Mouse (Mus musculus) neural tube, embryonic 15.5 days (tissue): ENCODE measurements around the gene Olfr669. TPM values are rescaled to one million over a fixed set of nuclear protein-coding genes. Genes with fewer than 3 reads are reported as not detected.
"Not testable (repeated sequence)": the region's sequence is repeated elsewhere in the genome, so short reads cannot be mapped to it uniquely, and the experiment has no call there.

Source experiments
- ATAC-seq: fragments of 200-750 bp; cut with Nextera tagmentation; 2 replicates; pipeline ENCODE4 v1.8.0; 2017; ENCODE audit warnings: mild to moderate bottlenecking, moderate TSS enrichment, moderate library complexity; ENCODE audit not compliant: low FRiP score
- H3K27ac ChIP-seq: fragments of 300-500 bp; sonication (generic); replicated peaks from 2 replicates; pipeline ENCODE4 v1.5.1; 2015; ENCODE audit warnings: mild to moderate bottlenecking, inconsistent platforms
- H3K27me3 ChIP-seq: fragments of 300-500 bp; sonication (generic); replicated peaks from 2 replicates; pipeline ENCODE4 v1.6.1; 2015; ENCODE audit warnings: inconsistent platforms
- H3K36me3 ChIP-seq: fragments of 300-500 bp; sonication (generic); 2 replicates; pipeline ENCODE4 v1.6.1; 2015; ENCODE audit warnings: inconsistent platforms
- H3K4me1 ChIP-seq: fragments of 300-500 bp; sonication (generic); 2 replicates; pipeline ENCODE4 v1.6.1; 2015; ENCODE audit warnings: inconsistent platforms
- H3K4me2 ChIP-seq: fragments of 300-500 bp; sonication (generic); 2 replicates; pipeline ENCODE4 v1.6.1; 2015; ENCODE audit warnings: inconsistent platforms, mild to moderate bottlenecking, moderate library complexity
- H3K4me3 ChIP-seq: fragments of 300-500 bp; sonication (generic); replicated peaks from 2 replicates; pipeline ENCODE4 v1.5.1; 2015; ENCODE audit warnings: mild to moderate bottlenecking, inconsistent platforms
- H3K9ac ChIP-seq: fragments of 300-500 bp; sonication (generic); replicated peaks from 2 replicates; pipeline ENCODE4 v1.6.1; 2015; ENCODE audit warnings: mild to moderate bottlenecking, inconsistent platforms
- H3K9me3 ChIP-seq: fragments of 300-500 bp; sonication (generic); replicated peaks from 2 replicates; pipeline ENCODE4 v1.6.1; 2016; ENCODE audit warnings: inconsistent platforms
- WGBS: fragments of 180-500 bp; shearing (Covaris S2); methylation state at CpG from one replicate; pipeline ENCODE4 v1.1.7; 2015; ENCODE audit warnings: mixed read lengths; 5-methylcytosine and 5-hydroxymethylcytosine counted together
- polyA plus RNA-seq: library from polyadenylated mRNA; unstranded; fragments of >200 nt; fragmentation: Nextera tagmentation; extraction: Ambion mirVana; gene quantifications from 2 replicates; pipeline ENCODE4 v1.2.1, GENCODE M21; 2015

Olfr669 gene
- not detected in 2 replicates for polyA plus RNA-seq

GRCm38 (mm10) chr7:104933940-104934339 is at the start of gene Olfr669:
Gene Olfr669, plus strand, starts transcription at chr7:104934240.
- ATAC-seq: no peak
- Histone ChIP-seq H3K9me3 (no peaks in the 10 kb centered on the region), H3K4me1 (no peaks in the 10 kb centered on the region), H3K4me2 (no peak within 1 kb of the TSS), H3K27me3 (no peaks in the 10 kb centered on the region), H3K4me3 (no peak within 1 kb of the TSS), H3K36me3 (no peaks in the 10 kb centered on the region), H3K27ac (no peak within 1 kb of the TSS), H3K9ac (no peak within 1 kb of the TSS)
- 89% methylated on average over 1 of the region's 1 CpGs for whole genome bisulfite sequencing

GRCm38 (mm10) chr7:104895852-104896251 is 38.2 kb upstream of the Olfr669 start, which contains the start of gene Olfr666:
Gene Olfr666, minus strand, starts transcription at chr7:104895952.
- no peak within 1 kb of the TSS for H3K4me2 ChIP-seq
- no peak within 1 kb of the TSS for H3K27ac ChIP-seq
- no peaks in the 10 kb centered on the region for H3K4me1 ChIP-seq
- no peaks in the 10 kb centered on the region for H3K9me3 ChIP-seq
- no peaks in the 10 kb centered on the region for H3K36me3 ChIP-seq
- H3K27me3 ChIP-seq: no peaks in the 10 kb centered on the region
- H3K9ac ChIP-seq: no peak within 1 kb of the TSS
- no peak within 1 kb of the TSS for H3K4me3 ChIP-seq
- no peak for ATAC-seq
- WGBS: 91% methylated on average over 2 of the region's 2 CpGs

- Histone ChIP-seq H3K4me1 (no peaks in the 10 kb centered on the region), H3K27ac (no peak within 1 kb of the TSS), H3K9me3 (no peaks in the 10 kb centered on the region), H3K4me3 (no peak within 1 kb of the TSS), H3K36me3 (no peaks in the 10 kb centered on the region), H3K9ac (no peak within 1 kb of the TSS), H3K27me3 (no peaks in the 10 kb centered on the region), H3K4me2 (no peak within 1 kb of the TSS)
- WGBS: 87% methylated on average over 1 of the region's 1 CpGs
- no peak for ATAC-seq
Observed at GRCm38 (mm10) chr7:104921382-104921781, 12.7 kb upstream of the Olfr669 start, which contains the start of gene Olfr667. Gene Olfr667, minus strand, starts transcription at chr7:104921482.

GRCm38 (mm10) chr7:104927957-104928356 is 6.1 kb upstream of the Olfr669 start, which contains the start of gene Olfr668:
Gene Olfr668, minus strand, starts transcription at chr7:104928057.
- Histone ChIP-seq H3K4me2 (no peak within 1 kb of the TSS), H3K27ac (no peak within 1 kb of the TSS), H3K4me3 (no peak within 1 kb of the TSS), H3K27me3 (no peaks in the 10 kb centered on the region), H3K36me3 (no peaks in the 10 kb centered on the region), H3K9ac (no peak within 1 kb of the TSS), H3K4me1 (no peaks in the 10 kb centered on the region), H3K9me3 (no peaks in the 10 kb centered on the region)
- no peak for ATAC-seq
- WGBS: 89% methylated on average over 1 of the region's 1 CpGs

- not testable (repeated sequence) for H3K27me3 ChIP-seq, H3K4me2 ChIP-seq, H3K9me3 ChIP-seq, H3K4me3 ChIP-seq, H3K9ac ChIP-seq, H3K27ac ChIP-seq, ATAC-seq, H3K4me1 ChIP-seq, H3K36me3 ChIP-seq
- WGBS: 97% methylated on average over 16 of the region's 16 CpGs
Observed at GRCm38 (mm10) chr7:104950234-104950633, 16.2 kb downstream of the Olfr669 start.

GRCm38 (mm10) chr7:104962520-104962919 is 28.5 kb downstream of the Olfr669 start, which contains the start of gene Olfr670:
Gene Olfr670, minus strand, starts transcription at chr7:104962620.
- Histone ChIP-seq H3K9ac (no peak within 1 kb of the TSS), H3K9me3 (no peaks in the 10 kb centered on the region), H3K4me2 (no peak within 1 kb of the TSS), H3K27me3 (no peaks in the 10 kb centered on the region), H3K4me3 (no peak within 1 kb of the TSS), H3K4me1 (no peaks in the 10 kb centered on the region), H3K27ac (no peak within 1 kb of the TSS), H3K36me3 (no peaks in the 10 kb centered on the region)
- ATAC-seq: no peak
- WGBS: 67% methylated on average over 1 of the region's 1 CpGs

GRCm38 (mm10) chr7:104972507-104972906 is 38.5 kb downstream of the Olfr669 start:
- H3K9ac ChIP-seq, H3K4me2 ChIP-seq, H3K27me3 ChIP-seq, H3K4me3 ChIP-seq, ATAC-seq, H3K27ac ChIP-seq, H3K36me3 ChIP-seq, H3K4me1 ChIP-seq, H3K9me3 ChIP-seq: not testable (repeated sequence)
- 80% methylated on average over 2 of the region's 2 CpGs for WGBS

- no peak within 1 kb of the TSS for H3K4me2 ChIP-seq
- no peak within 1 kb of the TSS for H3K9ac ChIP-seq
- no peak for ATAC-seq
- H3K4me1 ChIP-seq: no peaks in the 10 kb centered on the region
- 86% methylated on average over 1 of the region's 1 CpGs for WGBS
- H3K9me3 ChIP-seq: no peaks in the 10 kb centered on the region
- no peaks in the 10 kb centered on the region for H3K27me3 ChIP-seq
- no peak within 1 kb of the TSS for H3K27ac ChIP-seq
- no peak within 1 kb of the TSS for H3K4me3 ChIP-seq
- H3K36me3 ChIP-seq: no peaks in the 10 kb centered on the region
Observed at GRCm38 (mm10) chr7:104979026-104979425, 45.0 kb downstream of the Olfr669 start, which contains the start of gene Olfr671. Gene Olfr671, minus strand, starts transcription at chr7:104979126.

Other genes starting within 250 kb of the Olfr669 start
- not detected in 2 replicates for gene Olfr661, start 247.7 kb upstream of the Olfr669 start, polyA plus RNA-seq
- not detected in 2 replicates for gene Usp17le, start 156.8 kb upstream of the Olfr669 start, polyA plus RNA-seq
- not detected in 2 replicates for gene Usp17lb, start 91.6 kb upstream of the Olfr669 start, polyA plus RNA-seq
- gene Usp17la, start 77.2 kb upstream of the Olfr669 start, polyA plus RNA-seq: not detected in 2 replicates
- gene Olfr665, start 56.2 kb upstream of the Olfr669 start, polyA plus RNA-seq: not detected in 2 replicates
- gene Olfr666, start 38.3 kb upstream of the Olfr669 start, polyA plus RNA-seq: not detected in 2 replicates
- gene Olfr667, start 12.8 kb upstream of the Olfr669 start, polyA plus RNA-seq: not detected in 2 replicates
- not detected in 2 replicates for gene Olfr668, start 6.2 kb upstream of the Olfr669 start, polyA plus RNA-seq
- gene Olfr670, start 28.4 kb downstream of the Olfr669 start, polyA plus RNA-seq: not detected in 2 replicates
- gene Olfr671, start 44.9 kb downstream of the Olfr669 start, polyA plus RNA-seq: not detected in 2 replicates
- not detected in 2 replicates for gene Olfr672, start 67.8 kb downstream of the Olfr669 start, polyA plus RNA-seq
- not detected in 2 replicates for gene Olfr675, start 94.2 kb downstream of the Olfr669 start, polyA plus RNA-seq
- gene Olfr676, start 98.5 kb downstream of the Olfr669 start, polyA plus RNA-seq: not detected in 2 replicates
- not detected in 2 replicates for gene Olfr677, start 117.1 kb downstream of the Olfr669 start, polyA plus RNA-seq
- gene Olfr678, start 130.2 kb downstream of the Olfr669 start, polyA plus RNA-seq: not detected in 2 replicates
- not detected in 2 replicates for gene Olfr679, start 147.0 kb downstream of the Olfr669 start, polyA plus RNA-seq
- not detected in 2 replicates for gene Olfr680-ps1, start 158.6 kb downstream of the Olfr669 start, polyA plus RNA-seq
- not detected in 2 replicates for gene Olfr681, start 182.6 kb downstream of the Olfr669 start, polyA plus RNA-seq
- not detected in 2 replicates for gene Olfr683, start 212.8 kb downstream of the Olfr669 start, polyA plus RNA-seq
- gene Olfr684, start 229.4 kb downstream of the Olfr669 start, polyA plus RNA-seq: not detected in 2 replicates